Mouse (Mus musculus): Measurements from ENCODE around the gene Tada1.

The Tada1 gene

GRCm38 (mm10) chr1:166384614-166385013 lies 5.7 kb downstream of the Tada1 start:
- peak in 1 of 2 experiments; percentile 3 for DNase-seq (ENCODE audit: low spot score in 2 of 2)

- DNase-seq (ENCODE audit: low spot score in 2 of 2): peak in 1 of 2 experiments; percentile 12
These were observed 6.5 kb downstream of the Tada1 start for GRCm38 (mm10) chr1:166385431-166385830.

DNA sequence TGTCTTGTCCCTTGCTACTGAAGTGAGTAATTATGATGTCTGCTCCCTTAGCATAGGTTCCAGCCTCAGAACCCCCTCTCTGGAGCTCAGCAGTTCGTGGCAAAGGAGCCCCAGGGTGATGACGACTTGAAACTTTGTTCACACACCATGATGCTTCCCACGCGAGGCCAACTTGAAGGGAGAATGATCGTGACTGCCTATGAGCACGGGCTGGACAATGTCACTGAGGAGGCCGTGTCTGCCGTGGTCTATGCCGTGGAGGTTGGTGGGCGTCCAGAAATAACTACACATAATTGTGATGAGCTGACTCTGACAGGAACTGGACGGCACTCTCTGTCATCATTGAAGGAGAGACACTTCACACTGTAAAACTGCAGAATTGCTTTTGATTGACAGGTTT lies 9.6 kb downstream of the Tada1 start:
- no peak for DNase-seq (ENCODE audit: low spot score in 2 of 2)

- no peak for DNase-seq (ENCODE audit: low spot score in 2 of 2)
These were observed 10.7 kb downstream of the Tada1 start for GRCm38 (mm10) chr1:166389406-166390125.

- DNase-seq (ENCODE audit: low spot score in 2 of 2): no peak
These were observed 12.8 kb downstream of the Tada1 start for GRCm38 (mm10) chr1:166391671-166392070.

- DNase-seq (ENCODE audit: low spot score in 2 of 2): no peak
These were observed 15.9 kb downstream of the Tada1 start for GRCm38 (mm10) chr1:166394770-166395169.

GRCm38 (mm10) chr1:166395661-166396060 lies 16.8 kb downstream of the Tada1 start:
- no peak for DNase-seq (ENCODE audit: low spot score in 2 of 2)

DNA sequence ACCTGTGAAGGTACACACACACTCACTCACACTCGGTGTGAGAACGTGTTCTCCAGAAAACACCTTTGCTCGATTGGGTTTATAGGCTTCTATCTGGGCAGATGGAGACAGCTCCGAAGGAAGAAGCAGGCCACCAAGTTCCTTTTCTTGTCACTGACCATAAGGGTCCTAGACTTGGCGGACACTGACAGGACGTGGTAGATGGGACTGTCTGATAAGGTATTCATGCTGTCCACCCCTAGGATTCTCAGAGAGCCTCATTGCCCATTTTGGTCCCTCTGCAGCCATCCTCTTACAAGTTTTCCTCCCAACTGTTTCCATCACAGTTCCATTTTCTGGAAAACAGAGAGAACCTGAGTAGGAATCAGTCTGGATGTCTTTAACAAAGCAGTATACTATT lies 17.5 kb downstream of the Tada1 start:
- no peak for DNase-seq (ENCODE audit: low spot score in 2 of 2)

DNA sequence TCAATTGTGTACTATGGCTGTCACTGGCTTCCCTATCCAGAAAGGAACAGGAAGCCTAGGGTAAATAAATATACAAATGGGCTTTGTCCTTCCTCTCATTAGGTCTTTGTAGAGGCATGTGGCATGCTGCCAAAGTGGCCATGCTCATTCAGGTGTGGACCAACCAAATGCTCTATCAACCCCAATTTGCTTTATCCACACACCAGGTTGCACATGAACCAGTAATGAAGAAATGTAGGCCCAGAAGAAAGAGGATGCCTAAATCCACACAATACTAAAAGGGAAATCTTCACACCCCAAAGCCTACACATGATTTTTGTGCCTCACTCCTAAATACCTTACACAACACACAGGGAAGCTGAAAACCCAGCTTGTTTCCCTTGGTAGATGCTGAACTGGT lies 22.6 kb downstream of the Tada1 start:
- DNase-seq (ENCODE audit: low spot score in 2 of 2): no peak

- no peak for DNase-seq (ENCODE audit: low spot score in 2 of 2)
These were observed 23.1 kb downstream of the Tada1 start for GRCm38 (mm10) chr1:166402003-166402402.

DNA sequence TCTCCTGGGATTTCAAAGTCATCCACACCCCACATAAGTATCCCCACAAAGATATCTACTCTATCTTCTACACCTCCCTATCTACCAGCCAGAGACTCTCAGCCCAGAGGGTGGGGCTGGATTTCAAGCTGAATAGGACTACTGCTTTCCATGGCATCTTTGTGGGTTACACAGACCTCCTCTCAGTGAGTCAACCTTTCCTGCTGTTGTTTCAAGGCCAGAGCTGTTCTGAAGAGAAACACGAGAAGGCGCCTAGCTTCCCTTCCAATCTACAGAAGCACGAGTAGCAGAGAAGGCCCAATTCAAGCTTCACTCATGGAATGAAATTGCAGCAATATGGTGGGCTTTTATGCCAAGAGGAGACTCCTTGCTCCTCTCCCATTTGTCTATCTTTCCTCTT lies 24.9 kb downstream of the Tada1 start:
- DNase-seq (ENCODE audit: low spot score in 2 of 2): no peak

GRCm38 (mm10) chr1:166409177-166409700 lies 30.3 kb downstream of the Tada1 start:
- DNase-seq (ENCODE audit: low spot score in 2 of 2): no peak

DNA sequence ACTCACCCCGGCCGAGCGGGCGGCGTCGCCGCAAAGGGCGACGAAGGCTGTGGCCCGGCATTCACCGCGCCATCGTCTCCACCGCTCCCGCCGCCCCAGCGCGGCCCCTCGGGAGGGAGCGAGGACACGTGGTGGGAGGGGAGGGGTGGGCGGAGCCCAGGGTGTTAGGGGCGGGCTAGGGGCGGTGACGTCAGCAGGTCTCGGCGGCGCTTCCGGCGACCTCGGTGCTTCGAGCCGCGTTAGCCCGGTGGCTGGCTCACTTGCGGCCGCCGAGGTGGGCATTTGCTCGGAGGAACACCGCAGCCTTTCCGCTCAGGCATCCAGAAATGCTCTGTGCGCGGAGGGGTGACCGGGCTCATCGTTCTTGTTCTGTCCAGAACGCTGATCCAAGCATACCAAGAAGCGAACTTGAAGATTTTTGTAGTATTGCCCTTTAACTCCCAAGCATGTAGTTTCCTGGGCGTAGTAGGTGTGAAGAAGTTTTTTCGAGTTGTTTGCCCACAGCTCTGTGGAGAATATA lies 30.9 kb downstream of the Tada1 start, which contains the start of gene Pogk:
Pogk (minus strand) TSS at position 163 of the 520 bp plus-strand sequence.
- peak; percentile 47 to 76 for DNase-seq (ENCODE audit: low spot score in 2 of 2)

GRCm38 (mm10) chr1:166411541-166411940 lies 32.6 kb downstream of the Tada1 start:
- no peak for DNase-seq (ENCODE audit: low spot score in 2 of 2)

DNA sequence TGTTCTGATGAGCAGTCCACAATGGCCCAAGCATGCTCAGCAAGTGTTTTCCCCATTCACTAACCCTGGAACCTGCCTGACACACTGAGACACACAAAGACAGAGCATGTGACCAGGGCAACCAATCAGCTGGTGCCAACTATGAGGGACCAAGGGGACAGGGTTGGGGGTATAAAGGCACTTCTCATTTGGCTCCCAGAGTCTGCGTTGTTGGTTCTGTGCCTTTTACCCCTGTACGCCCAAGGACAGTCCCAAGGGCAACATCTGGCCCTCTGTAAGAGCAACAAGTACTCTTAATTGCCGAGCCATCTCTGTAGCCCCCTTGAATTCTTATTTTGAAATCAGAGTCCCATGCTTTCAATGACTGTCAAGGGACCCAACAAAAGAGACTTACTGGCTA lies 33.4 kb downstream of the Tada1 start:
- no peak for DNase-seq (ENCODE audit: low spot score in 2 of 2)

DNA sequence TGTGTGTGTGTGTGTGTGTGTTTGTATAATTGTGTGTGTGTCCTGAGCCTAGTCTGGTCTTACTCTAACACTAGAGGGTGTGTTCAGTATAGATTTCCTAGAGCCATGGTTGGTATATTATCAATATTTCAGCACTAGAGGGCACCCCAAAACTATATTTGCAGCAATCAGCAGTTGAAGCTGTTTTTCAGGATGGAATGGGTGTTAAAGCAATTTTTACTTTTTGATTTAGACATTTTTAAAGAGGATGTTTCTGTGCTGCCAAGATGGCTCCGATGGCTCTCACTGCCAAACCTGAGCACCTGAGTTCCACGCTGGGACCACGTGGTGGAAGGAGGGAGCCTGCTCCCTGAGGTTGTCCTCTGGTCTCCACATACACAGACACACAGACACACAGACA lies 50.2 kb downstream of the Tada1 start:
- DNase-seq (ENCODE audit: low spot score in 2 of 2): no peak

GRCm38 (mm10) chr1:166429809-166430431 lies 51.0 kb downstream of the Tada1 start:
- no peak for DNase-seq (ENCODE audit: low spot score in 2 of 2)

DNA sequence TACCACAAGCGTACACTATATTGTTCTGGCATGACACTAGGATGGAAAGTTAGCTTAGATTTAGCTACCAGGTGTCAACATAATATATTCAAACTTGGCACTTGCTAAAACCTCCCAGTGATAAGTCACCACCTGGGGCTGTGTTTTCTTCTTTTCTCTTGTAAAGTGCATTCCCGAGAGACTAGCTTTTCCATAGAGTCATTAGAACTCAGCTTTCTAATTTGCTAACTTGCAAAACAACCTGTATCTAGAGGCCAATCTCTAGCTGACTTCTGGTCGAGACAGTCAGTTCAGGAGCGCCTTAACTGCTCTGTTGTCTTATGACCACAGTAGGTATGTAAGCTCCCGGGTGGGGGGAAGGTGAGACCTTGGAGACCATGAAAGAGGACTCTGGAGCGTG lies 60.5 kb downstream of the Tada1 start:
- no peak for DNase-seq (ENCODE audit: low spot score in 2 of 2)

- DNase-seq (ENCODE audit: low spot score in 2 of 2): no peak
These were observed 63.1 kb downstream of the Tada1 start for GRCm38 (mm10) chr1:166441992-166442391.
